Mouse (Mus musculus) cerebellum, postnatal 4 days (tissue): ENCODE results near the gene U2af1l4.

Experiments used
- DNase-seq, 2 experiments: peaks; one replicate each; pipeline ENCODE4 v3.0.0; 2022; ENCODE audit warnings: low spot score in 2 of 2, mixed read lengths in 1 of 2

U2af1l4 gene

DNA sequence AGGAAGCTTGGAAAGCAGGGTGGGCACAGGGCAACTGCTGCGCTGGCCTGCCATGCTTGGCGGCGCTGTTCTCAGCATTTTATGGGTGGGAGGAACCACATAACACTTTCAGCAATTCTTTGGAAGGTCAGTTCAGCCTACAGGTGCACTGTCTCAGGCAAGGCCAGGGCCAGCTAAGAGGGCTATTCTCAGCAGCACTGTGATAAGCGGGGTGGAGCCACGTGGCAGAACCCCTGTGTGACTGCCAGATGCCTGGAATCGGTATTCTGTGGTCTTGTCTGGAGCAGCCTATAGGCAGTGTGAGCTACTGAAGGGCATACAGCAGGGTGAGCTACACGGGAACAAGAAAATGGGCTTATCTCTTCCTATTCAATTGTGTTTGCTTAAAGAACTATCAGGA lies 46.9 kb downstream of the U2af1l4 start:
- no peak for DNase-seq

DNA sequence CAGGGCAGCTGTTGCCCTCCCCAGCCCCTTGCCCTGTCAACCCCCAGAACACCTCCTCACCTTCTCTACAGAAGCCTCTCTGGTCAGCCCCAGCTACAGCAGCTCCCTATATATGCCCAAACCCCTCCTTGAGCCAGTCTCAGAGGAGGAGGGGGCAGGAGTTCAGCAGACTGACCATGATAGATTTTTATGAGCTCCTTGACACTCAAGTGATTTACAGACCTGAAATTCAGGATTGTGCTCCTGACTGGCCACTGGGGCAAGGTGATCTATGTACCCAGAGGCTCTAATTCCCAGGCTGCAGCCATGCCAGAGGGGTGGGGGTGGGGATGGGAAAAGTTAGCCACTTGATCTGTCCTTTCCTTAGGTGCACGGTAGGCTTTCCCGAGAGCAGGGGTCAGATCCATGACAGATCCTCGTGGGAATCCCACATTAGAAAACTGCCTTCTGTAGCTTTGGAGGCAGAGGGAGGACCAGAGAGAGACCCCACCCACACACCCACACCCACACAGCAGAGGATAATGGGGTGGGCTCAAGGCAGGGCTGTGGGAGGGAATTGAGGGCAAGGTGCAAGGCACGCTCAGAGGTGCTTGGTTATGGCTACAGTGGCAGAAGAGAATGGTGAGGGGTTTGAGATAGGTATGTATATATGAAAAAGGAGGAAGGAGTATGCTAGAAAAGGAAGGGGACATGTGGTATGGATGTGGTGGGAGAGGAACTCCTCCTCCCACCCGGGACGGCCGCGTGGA lies 49.7 kb downstream of the U2af1l4 start, which contains the start of gene Upk1a:
Upk1a (minus strand) TSS at position 194 of the 749 bp plus-strand sequence.
- DNase-seq = no peak

DNA sequence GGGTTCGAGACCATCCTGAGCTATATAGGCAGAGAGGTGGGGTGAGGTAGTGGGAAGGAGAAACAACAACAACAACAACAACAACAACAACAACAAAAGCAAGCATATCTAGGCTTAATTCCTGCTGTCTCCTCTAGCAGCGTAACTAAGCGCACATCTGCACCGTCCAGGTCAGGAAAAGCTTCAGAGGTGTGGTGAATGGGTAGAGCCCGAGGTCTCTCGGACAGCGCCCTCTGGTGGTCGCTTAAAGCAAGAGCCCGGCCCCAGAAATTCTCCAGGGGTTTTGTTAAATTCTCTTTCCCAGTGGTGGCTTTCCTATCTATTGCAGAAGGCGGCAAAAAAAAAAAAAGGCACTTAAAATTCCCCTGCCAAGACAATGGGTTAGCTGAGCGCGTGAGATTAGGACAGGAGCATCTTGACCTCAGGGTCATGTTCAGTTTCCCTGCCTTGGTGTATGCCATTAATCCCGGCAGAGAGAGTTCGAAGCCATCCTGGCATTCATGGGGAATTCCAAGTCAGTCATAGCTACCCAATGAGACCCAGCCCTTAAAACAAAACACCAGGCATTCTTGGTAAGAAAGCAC lies 50.5 kb downstream of the U2af1l4 start:
- DNase-seq = peak in 1 of 2 experiments; percentile 71

DNA sequence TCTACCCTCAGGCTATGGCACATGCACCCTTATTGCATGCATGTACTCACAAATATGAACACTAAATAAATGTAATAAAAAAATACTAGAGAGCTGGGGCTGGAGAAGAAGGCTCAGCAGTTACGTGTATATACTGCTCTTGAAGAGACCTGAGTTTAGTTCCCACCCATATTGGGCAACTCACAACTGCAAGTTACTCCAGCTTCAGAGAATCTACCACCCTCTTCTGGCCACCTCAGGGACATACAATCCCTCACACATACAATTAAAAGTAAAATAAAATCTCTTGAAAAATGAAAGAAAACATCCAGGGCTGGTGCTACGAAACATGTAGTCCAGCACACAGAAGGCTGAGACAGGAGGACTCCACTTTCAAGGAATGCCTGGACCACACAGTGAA lies 51.4 kb downstream of the U2af1l4 start:
- no peak for DNase-seq
